Mouse (Mus musculus): ENCODE measurements at regions not wholly inside any gene's neighbourhood (a gene's known extent, or its start where the extent isn't known, plus 50 kb on each side); places are given as distances from the start of the nearest gene placed in this dataset.

GRCm38 (mm10) chr5:46445122-46445521, 587.7 kb upstream of the Lcorl start:
- H3K36me3 ChIP-seq (ENCODE audit: control insufficient read depth, insufficient read depth, low read length, poor library complexity, severe bottlenecking), result no peaks in the 10 kb centered on the region
- TF ChIP-seq ZNF384 (IDR thresholded peaks at IDR 0.05; ENCODE audit: low read depth, low read length) (no peak), MAFK (IDR thresholded peaks at IDR 0.05; ENCODE audit: insufficient read depth, low read depth, low read length) (no peak), HCFC1 (IDR thresholded peaks at IDR 0.05; ENCODE audit: borderline replicate concordance, insufficient read depth, low read length) (no peak), ZC3H11A (IDR thresholded peaks at IDR 0.05; ENCODE audit: borderline replicate concordance, low read depth, low read length) (no peak), CHD2 (IDR thresholded peaks at IDR 0.05; ENCODE audit: low read depth, low read length) (no peak)
- no peak overlapping the region for H3K4me3 ChIP-seq (ENCODE audit: insufficient read depth in 1 of 2, low read depth in 1 of 2, low read length in 2 of 2, poor library complexity in 1 of 2, severe bottlenecking in 1 of 2)
- DNase-seq (ENCODE audit: low read depth, low spot score), result no peak
- no peak overlapping the region for H3K9ac ChIP-seq (ENCODE audit: insufficient read depth, low read depth, low read length, poor library complexity, severe bottlenecking)
- H3K4me1 ChIP-seq (ENCODE audit: control insufficient read depth in 2 of 2, insufficient read depth in 2 of 2, low read length in 2 of 2, poor library complexity in 1 of 2), result no peaks in the 10 kb centered on the region
- no peaks in the 10 kb centered on the region for H3K9me3 ChIP-seq (ENCODE audit: control insufficient read depth, insufficient read depth, low read depth, low read length)
- H3K27ac ChIP-seq (ENCODE audit: insufficient read depth, low read depth, low read length, poor library complexity, severe bottlenecking), result no peak overlapping the region
- in situ Hi-C loops (cut with MboI; ENCODE audit: low sequenced_read_pairs in 2 of 2, unreplicated experiment in 2 of 2), result no loop called here

GRCm38 (mm10) chr5:46443805-46444340, 586.5 kb upstream of the Lcorl start:
- no peak overlapping the region for H3K9ac ChIP-seq (ENCODE audit: insufficient read depth, low read depth, low read length, poor library complexity, severe bottlenecking)
- DNase-seq (ENCODE audit: low read depth, low spot score), result peak; percentile 12
- H3K9me3 ChIP-seq (ENCODE audit: control insufficient read depth, insufficient read depth, low read depth, low read length), result no peaks in the 10 kb centered on the region
- TF ChIP-seq CHD2 (IDR thresholded peaks at IDR 0.05; ENCODE audit: low read depth, low read length) (no peak), ZNF384 (IDR thresholded peaks at IDR 0.05; ENCODE audit: low read depth, low read length) (0 out of 2 replicates have a peak, but pooled peaks have one; percentile 26), HCFC1 (IDR thresholded peaks at IDR 0.05; ENCODE audit: borderline replicate concordance, insufficient read depth, low read length) (no peak), MAFK (IDR thresholded peaks at IDR 0.05; ENCODE audit: insufficient read depth, low read depth, low read length) (no peak), ZC3H11A (IDR thresholded peaks at IDR 0.05; ENCODE audit: borderline replicate concordance, low read depth, low read length) (peak; percentile 41; the same call in 1 of the 2 replicates)
- no peak overlapping the region for H3K4me3 ChIP-seq (ENCODE audit: insufficient read depth in 1 of 2, low read depth in 1 of 2, low read length in 2 of 2, poor library complexity in 1 of 2, severe bottlenecking in 1 of 2)
- H3K27ac ChIP-seq (ENCODE audit: insufficient read depth, low read depth, low read length, poor library complexity, severe bottlenecking), result no peak overlapping the region
- H3K4me1 ChIP-seq (ENCODE audit: control insufficient read depth in 2 of 2, insufficient read depth in 2 of 2, low read length in 2 of 2, poor library complexity in 1 of 2), result no peaks in the 10 kb centered on the region
- no peaks in the 10 kb centered on the region for H3K36me3 ChIP-seq (ENCODE audit: control insufficient read depth, insufficient read depth, low read length, poor library complexity, severe bottlenecking)
- in situ Hi-C loops (cut with MboI; ENCODE audit: low sequenced_read_pairs in 2 of 2, unreplicated experiment in 2 of 2), result no loop called here

GRCm38 (mm10) chr5:46442600-46443248, 585.3 kb upstream of the Lcorl start:
- Histone ChIP-seq H3K27ac (ENCODE audit: insufficient read depth, low read depth, low read length, poor library complexity, severe bottlenecking) (no peak overlapping the region), H3K9ac (ENCODE audit: insufficient read depth, low read depth, low read length, poor library complexity, severe bottlenecking) (no peak overlapping the region), H3K4me1 (ENCODE audit: control insufficient read depth in 2 of 2, insufficient read depth in 2 of 2, low read length in 2 of 2, poor library complexity in 1 of 2) (no peaks in the 10 kb centered on the region), H3K9me3 (ENCODE audit: control insufficient read depth, insufficient read depth, low read depth, low read length) (no peaks in the 10 kb centered on the region), H3K4me3 (ENCODE audit: insufficient read depth in 1 of 2, low read depth in 1 of 2, low read length in 2 of 2, poor library complexity in 1 of 2, severe bottlenecking in 1 of 2) (no peak overlapping the region), H3K36me3 (ENCODE audit: control insufficient read depth, insufficient read depth, low read length, poor library complexity, severe bottlenecking) (no peaks in the 10 kb centered on the region)
- DNase-seq (ENCODE audit: low read depth, low spot score), result no peak
- in situ Hi-C loops (cut with MboI; ENCODE audit: low sequenced_read_pairs in 2 of 2, unreplicated experiment in 2 of 2), result no loop called here
- TF ChIP-seq MAFK (IDR thresholded peaks at IDR 0.05; ENCODE audit: insufficient read depth, low read depth, low read length), result no peak
- no peak for TF ChIP-seq ZC3H11A (IDR thresholded peaks at IDR 0.05; ENCODE audit: borderline replicate concordance, low read depth, low read length)
- TF ChIP-seq ZNF384 (IDR thresholded peaks at IDR 0.05; ENCODE audit: low read depth, low read length), result no peak
- no peak for TF ChIP-seq HCFC1 (IDR thresholded peaks at IDR 0.05; ENCODE audit: borderline replicate concordance, insufficient read depth, low read length)
- no peak for TF ChIP-seq CHD2 (IDR thresholded peaks at IDR 0.05; ENCODE audit: low read depth, low read length)

- no peaks in the 10 kb centered on the region for H3K36me3 ChIP-seq (ENCODE audit: control insufficient read depth, insufficient read depth, low read length, poor library complexity, severe bottlenecking)
- H3K27ac ChIP-seq (ENCODE audit: insufficient read depth, low read depth, low read length, poor library complexity, severe bottlenecking), result no peak overlapping the region
- H3K4me3 ChIP-seq (ENCODE audit: insufficient read depth in 1 of 2, low read depth in 1 of 2, low read length in 2 of 2, poor library complexity in 1 of 2, severe bottlenecking in 1 of 2), result no peak overlapping the region
- in situ Hi-C loops (cut with MboI; ENCODE audit: low sequenced_read_pairs in 2 of 2, unreplicated experiment in 2 of 2), result no loop called here
- no peak for DNase-seq (ENCODE audit: low read depth, low spot score)
- H3K4me1 ChIP-seq (ENCODE audit: control insufficient read depth in 2 of 2, insufficient read depth in 2 of 2, low read length in 2 of 2, poor library complexity in 1 of 2), result no peaks in the 10 kb centered on the region
- H3K9ac ChIP-seq (ENCODE audit: insufficient read depth, low read depth, low read length, poor library complexity, severe bottlenecking), result no peak overlapping the region
- TF ChIP-seq MAFK (IDR thresholded peaks at IDR 0.05; ENCODE audit: insufficient read depth, low read depth, low read length), result no peak
- no peak for TF ChIP-seq HCFC1 (IDR thresholded peaks at IDR 0.05; ENCODE audit: borderline replicate concordance, insufficient read depth, low read length)
- no peak for TF ChIP-seq ZC3H11A (IDR thresholded peaks at IDR 0.05; ENCODE audit: borderline replicate concordance, low read depth, low read length)
- TF ChIP-seq CHD2 (IDR thresholded peaks at IDR 0.05; ENCODE audit: low read depth, low read length), result no peak
- no peak for TF ChIP-seq ZNF384 (IDR thresholded peaks at IDR 0.05; ENCODE audit: low read depth, low read length)
- H3K9me3 ChIP-seq (ENCODE audit: control insufficient read depth, insufficient read depth, low read depth, low read length), result no peaks in the 10 kb centered on the region
Observed at GRCm38 (mm10) chr5:46441716-46442115, 584.3 kb upstream of the Lcorl start.

Measured in ES-E14 (cell line).